Mouse (Mus musculus): ENCODE measurements at regions not wholly inside any gene's neighbourhood (a gene's known extent, or its start where the extent isn't known, plus 50 kb on each side); places are given as distances from the start of the nearest gene placed in this dataset.

DNA sequence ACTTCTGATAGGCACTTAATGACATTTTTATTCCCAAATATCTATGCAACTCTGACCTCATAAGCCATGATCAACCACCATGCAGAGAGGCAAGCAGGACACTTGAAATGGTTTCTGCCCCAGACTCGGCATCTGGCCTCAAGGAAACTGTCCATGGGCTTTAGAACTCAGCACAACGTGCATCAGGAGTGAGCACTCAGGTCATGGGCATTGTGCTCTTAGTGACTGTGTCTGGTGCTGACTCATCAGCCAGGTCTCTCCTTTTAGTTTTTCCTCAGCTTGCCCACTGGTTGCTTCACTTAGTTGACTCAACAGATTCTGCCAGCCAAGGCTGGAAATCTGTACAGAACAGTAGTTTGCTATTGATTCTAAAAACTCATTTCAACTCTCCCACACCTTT lies 251.1 kb downstream of the Rwdd3 start:
- no peak for ATAC-seq (replicated peaks; ENCODE audit: low FRiP score, low TSS enrichment, poor library complexity, severe bottlenecking)

GRCm38 (mm10) chr3:120898931-120899330 lies 272.6 kb downstream of the Rwdd3 start:
- no peak for ATAC-seq (replicated peaks; ENCODE audit: low FRiP score, low TSS enrichment, poor library complexity, severe bottlenecking)

GRCm38 (mm10) chr3:120898258-120898657 lies 273.2 kb downstream of the Rwdd3 start:
- no peak for ATAC-seq (replicated peaks; ENCODE audit: low FRiP score, low TSS enrichment, poor library complexity, severe bottlenecking)

- ATAC-seq (replicated peaks; ENCODE audit: low FRiP score, low TSS enrichment, poor library complexity, severe bottlenecking) = no peak
Observed at GRCm38 (mm10) chr3:120897758-120898157, 273.7 kb downstream of the Rwdd3 start.

- ATAC-seq (replicated peaks; ENCODE audit: low FRiP score, low TSS enrichment, poor library complexity, severe bottlenecking) = no peak
Observed at GRCm38 (mm10) chr3:120897221-120897620, 274.3 kb downstream of the Rwdd3 start.

GRCm38 (mm10) chr3:120886063-120886841 lies 285.2 kb downstream of the Rwdd3 start:
- ATAC-seq (replicated peaks; ENCODE audit: low FRiP score, low TSS enrichment, poor library complexity, severe bottlenecking) = no peak

DNA sequence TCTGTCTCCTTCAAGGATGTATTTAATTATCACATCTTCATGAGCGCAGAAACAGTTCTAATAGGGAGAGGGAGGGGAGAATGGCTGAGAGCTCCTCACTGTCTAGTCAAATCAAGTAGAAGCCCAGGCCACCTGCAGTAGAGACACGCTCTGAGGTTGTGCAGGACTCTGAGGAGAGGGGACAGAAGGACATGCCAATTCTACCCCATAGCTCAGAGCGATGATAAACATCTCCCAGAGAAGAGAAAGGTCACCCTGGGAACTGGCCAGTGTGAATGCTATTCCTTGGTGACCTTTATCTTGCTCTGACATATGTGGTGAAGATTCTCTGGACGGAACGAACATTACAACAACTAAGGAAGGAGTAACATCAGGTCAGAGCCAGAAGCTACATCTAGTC lies 286.1 kb downstream of the Rwdd3 start:
- ATAC-seq (replicated peaks; ENCODE audit: low FRiP score, low TSS enrichment, poor library complexity, severe bottlenecking) = no peak

GRCm38 (mm10) chr3:120884189-120884588 lies 287.3 kb downstream of the Rwdd3 start:
- no peak for ATAC-seq (replicated peaks; ENCODE audit: low FRiP score, low TSS enrichment, poor library complexity, severe bottlenecking)

DNA sequence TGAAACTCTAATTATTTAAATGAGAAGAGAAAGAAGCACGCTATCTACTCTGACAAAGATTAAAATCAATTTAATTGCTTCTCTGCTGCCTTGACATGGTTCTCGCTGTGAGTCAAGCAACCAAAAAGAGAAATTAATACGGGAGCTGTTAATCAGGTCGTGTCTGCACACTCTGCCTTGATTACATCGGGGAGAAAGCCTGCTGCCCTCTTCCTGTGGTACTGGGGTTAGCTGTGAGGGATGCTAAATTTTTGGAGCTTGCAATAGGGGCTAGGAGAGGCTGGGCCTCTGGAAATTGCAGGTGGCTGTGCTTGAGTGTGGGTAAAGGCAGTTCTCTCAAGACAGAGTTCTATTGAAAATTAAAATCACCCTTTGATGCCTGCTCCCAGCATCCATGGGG lies 287.8 kb downstream of the Rwdd3 start:
- no peak for ATAC-seq (replicated peaks; ENCODE audit: low FRiP score, low TSS enrichment, poor library complexity, severe bottlenecking)

DNA sequence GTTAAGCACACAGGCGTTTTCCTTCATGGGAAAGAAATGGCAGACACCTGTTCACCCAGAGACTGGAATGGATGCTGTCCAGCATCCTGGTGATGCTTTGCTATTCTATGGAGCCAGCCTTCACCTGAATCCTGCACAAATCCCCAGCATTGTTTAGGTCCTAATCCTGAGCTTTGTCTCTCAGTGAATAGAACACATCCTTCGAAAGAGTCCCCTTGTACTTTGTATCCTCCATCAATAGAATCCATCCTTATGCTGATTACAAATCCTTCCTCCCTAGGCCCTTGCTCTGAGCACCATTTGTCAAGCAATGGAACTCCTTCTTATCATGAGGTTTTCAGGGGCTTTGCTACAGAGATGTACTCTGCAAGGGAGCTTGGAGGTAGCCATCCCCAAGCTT lies 292.1 kb downstream of the Rwdd3 start:
- no peak for ATAC-seq (replicated peaks; ENCODE audit: low FRiP score, low TSS enrichment, poor library complexity, severe bottlenecking)

DNA sequence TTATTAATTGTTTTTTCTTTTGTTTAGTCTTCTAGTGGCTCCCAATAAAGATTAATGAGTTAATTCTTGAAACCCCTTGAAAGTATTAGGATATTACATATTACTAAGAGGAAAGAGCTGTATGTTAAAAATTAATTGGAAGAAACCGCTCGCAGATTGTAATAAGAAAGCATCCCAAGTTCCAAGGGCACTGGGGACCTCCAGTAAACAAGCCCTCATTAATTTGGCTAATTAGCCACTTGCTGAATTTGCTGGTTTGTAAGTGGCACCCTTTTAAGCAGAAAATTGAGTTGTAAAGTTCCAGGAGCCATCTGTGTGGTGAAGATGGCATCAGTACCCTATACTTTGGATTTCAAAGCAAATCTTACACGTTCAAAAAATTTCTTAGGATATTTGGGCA lies 295.8 kb downstream of the Rwdd3 start:
- no peak for ATAC-seq (replicated peaks; ENCODE audit: low FRiP score, low TSS enrichment, poor library complexity, severe bottlenecking)

DNA sequence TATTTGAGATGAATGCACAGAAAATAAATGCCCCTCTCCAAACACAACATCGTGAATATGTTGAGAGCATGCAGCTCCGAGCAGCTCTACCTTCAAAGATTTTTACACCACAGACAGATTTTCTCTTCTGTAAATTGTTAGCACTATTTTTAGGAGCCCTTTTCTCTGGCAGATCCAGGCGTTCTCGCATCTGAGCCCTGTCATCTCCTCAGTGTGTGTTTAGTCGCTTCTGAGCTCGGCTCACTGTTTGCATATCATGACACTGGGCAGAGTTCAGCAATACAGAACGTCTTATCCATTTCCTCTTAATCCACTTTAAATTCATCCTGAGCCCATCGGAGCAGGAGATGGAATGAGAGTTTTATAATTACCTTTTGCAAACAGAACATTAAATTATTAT lies 306.5 kb downstream of the Rwdd3 start:
- ATAC-seq (replicated peaks; ENCODE audit: low FRiP score, low TSS enrichment, poor library complexity, severe bottlenecking) = no peak

- ATAC-seq (replicated peaks; ENCODE audit: low FRiP score, low TSS enrichment, poor library complexity, severe bottlenecking) = no peak
Observed at GRCm38 (mm10) chr3:120861641-120862040, 309.9 kb downstream of the Rwdd3 start.

- ATAC-seq (replicated peaks; ENCODE audit: low FRiP score, low TSS enrichment, poor library complexity, severe bottlenecking) = no peak
Observed at GRCm38 (mm10) chr3:120858281-120858680, 313.2 kb downstream of the Rwdd3 start.

GRCm38 (mm10) chr3:120854322-120854721 lies 317.2 kb downstream of the Rwdd3 start:
- ATAC-seq (replicated peaks; ENCODE audit: low FRiP score, low TSS enrichment, poor library complexity, severe bottlenecking) = no peak

DNA sequence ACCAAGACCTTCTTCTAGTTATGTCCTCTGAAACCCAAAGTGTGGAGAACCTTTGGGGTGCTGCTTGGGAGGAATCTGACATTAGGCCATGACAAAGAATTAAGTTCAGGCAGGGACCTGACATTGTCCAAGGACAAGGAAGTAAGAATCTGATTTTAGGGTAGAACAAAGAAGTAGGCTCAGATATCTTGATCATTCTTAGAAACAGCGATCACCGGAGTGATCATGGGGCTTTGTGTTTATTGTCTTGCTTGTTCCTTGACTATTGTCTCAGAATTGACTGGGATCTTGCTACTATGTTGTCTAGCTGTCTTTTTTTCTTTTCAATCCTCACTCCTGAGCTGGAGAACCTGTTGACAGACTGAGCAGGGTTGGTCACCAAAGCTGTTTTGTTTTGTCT lies 327.9 kb downstream of the Rwdd3 start:
- no peak for ATAC-seq (replicated peaks; ENCODE audit: low FRiP score, low TSS enrichment, poor library complexity, severe bottlenecking)

- no peak for ATAC-seq (replicated peaks; ENCODE audit: low FRiP score, low TSS enrichment, poor library complexity, severe bottlenecking)
Observed at GRCm38 (mm10) chr3:120823536-120823935, 348.0 kb downstream of the Rwdd3 start.

DNA sequence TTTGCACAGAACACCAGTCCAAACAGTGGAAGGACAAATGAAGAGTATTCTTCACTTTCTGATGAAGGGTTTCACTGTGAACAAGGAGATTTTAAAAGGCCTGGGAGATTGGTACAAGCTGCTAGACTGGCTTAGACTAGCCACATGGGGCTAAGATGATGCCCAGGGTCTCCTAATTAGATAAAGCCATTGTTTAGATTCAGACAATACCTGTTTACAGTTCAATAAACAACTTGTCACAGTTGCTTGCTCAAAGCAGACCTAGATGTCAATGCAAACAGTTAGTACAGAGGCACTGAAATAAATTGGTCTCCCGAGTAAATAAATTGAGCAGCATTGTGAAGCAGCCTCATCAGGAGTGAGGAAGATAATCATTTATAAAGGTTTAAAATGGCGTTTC lies 359.6 kb downstream of the Rwdd3 start:
- ATAC-seq (replicated peaks; ENCODE audit: low FRiP score, low TSS enrichment, poor library complexity, severe bottlenecking) = no peak

DNA sequence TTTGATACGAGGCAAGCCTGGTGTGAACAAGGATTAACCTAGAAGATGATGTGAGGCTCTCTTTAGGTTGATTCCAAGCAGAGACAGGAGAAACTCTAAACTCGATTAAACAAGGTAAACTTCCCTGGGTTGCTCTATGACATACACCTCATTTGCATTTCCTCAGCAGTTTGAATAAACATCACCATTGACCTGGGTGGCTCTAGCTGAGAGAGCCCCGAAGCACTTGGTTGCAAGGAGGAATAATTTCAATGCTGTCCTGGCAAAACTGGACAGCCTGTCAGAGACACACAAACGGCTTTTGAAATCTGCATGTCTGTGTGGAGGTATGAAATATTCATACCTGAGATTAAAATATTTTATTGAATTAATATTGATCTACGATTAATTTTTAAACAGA lies 361.0 kb downstream of the Rwdd3 start:
- no peak for ATAC-seq (replicated peaks; ENCODE audit: low FRiP score, low TSS enrichment, poor library complexity, severe bottlenecking)

- ATAC-seq (replicated peaks; ENCODE audit: low FRiP score, low TSS enrichment, poor library complexity, severe bottlenecking) = no peak
Observed at GRCm38 (mm10) chr3:120810048-120810447, 361.4 kb downstream of the Rwdd3 start.

GRCm38 (mm10) chr3:120786659-120787058 lies 384.8 kb downstream of the Rwdd3 start:
- no peak for ATAC-seq (replicated peaks; ENCODE audit: low FRiP score, low TSS enrichment, poor library complexity, severe bottlenecking)

DNA sequence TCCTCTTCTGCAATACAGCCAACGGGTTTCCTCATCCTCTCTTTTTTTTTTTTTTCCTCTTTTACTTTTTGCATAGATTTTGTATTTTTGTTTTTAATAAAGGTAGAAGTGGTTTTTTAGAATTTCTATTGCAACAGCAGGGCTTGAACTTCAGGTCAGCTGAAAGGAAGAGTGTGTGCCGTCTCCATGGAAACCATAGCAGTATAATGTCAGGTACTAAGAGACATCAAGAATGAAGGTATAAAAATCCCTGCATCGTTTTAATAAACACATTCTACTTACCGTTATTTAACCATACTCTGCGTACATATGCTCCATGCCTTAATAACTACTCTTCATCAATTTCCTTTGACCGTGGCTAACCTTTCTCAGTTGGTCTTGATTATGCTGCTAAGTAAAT lies 390.0 kb downstream of the Rwdd3 start:
- no peak for ATAC-seq (replicated peaks; ENCODE audit: low FRiP score, low TSS enrichment, poor library complexity, severe bottlenecking)

Data from megakaryocyte-erythroid progenitor cell, adult 5-6 weeks (primary cell).